Mouse (Mus musculus) hindbrain, embryonic 16.5 days (tissue): ENCODE measurements around the gene Sik2. TPM values are rescaled to one million over a fixed set of nuclear protein-coding genes. Genes with fewer than 3 reads are reported as not detected.

ENCODE experiments used
- ATAC-seq: fragments of 200-750 bp; cut with Nextera tagmentation; 2 replicates; pipeline ENCODE4 v1.8.0; 2017; ENCODE audit warnings: moderate TSS enrichment, moderate library complexity
- H3K27ac ChIP-seq: fragments of 300-500 bp; sonication (generic); 2 replicates; pipeline ENCODE4 v1.5.1; 2014; ENCODE audit warnings: low read depth, mild to moderate bottlenecking, control low read depth, low read length, moderate library complexity
- H3K27me3 ChIP-seq: fragments of 300-500 bp; sonication (generic); replicated peaks from 2 replicates; pipeline ENCODE4 v1.6.1; 2014; ENCODE audit warnings: low read length; ENCODE audit not compliant: control insufficient read depth, insufficient read depth
- H3K36me3 ChIP-seq: fragments of 300-500 bp; sonication (generic); 2 replicates; pipeline ENCODE4 v1.6.1; 2014; ENCODE audit warnings: mild to moderate bottlenecking, low read length, moderate library complexity, mixed read lengths; ENCODE audit not compliant: control insufficient read depth, insufficient read depth
- H3K4me1 ChIP-seq: fragments of 300-500 bp; sonication (generic); 2 replicates; pipeline ENCODE4 v1.6.1; 2014; ENCODE audit warnings: low read depth, low read length; ENCODE audit not compliant: control insufficient read depth, insufficient read depth
- H3K4me2 ChIP-seq: fragments of 300-500 bp; sonication (generic); 2 replicates; pipeline ENCODE4 v1.6.1; 2014; ENCODE audit warnings: mild to moderate bottlenecking, low read length, control low read depth, moderate library complexity
- H3K4me3 ChIP-seq: fragments of 300-500 bp; sonication (generic); 2 replicates; pipeline ENCODE4 v1.5.1; 2014; ENCODE audit warnings: mild to moderate bottlenecking, low read length, control low read depth, moderate library complexity
- H3K9ac ChIP-seq: fragments of 300-500 bp; sonication (generic); 2 replicates; pipeline ENCODE4 v1.6.1; 2014; ENCODE audit warnings: low read depth, mild to moderate bottlenecking, control low read depth, low read length, moderate library complexity
- H3K9me3 ChIP-seq: fragments of 300-500 bp; sonication (generic); 2 replicates; pipeline ENCODE4 v1.6.1; 2014; ENCODE audit warnings: mild to moderate bottlenecking, low read length, moderate library complexity; ENCODE audit not compliant: control insufficient read depth
- WGBS: fragments of 180-500 bp; shearing (Covaris S2); extraction: QIAGEN DNeasy Blood & Tissue Kit; methylation state at CpG from one replicate; pipeline ENCODE4 v1.1.7; 2014; 5-methylcytosine and 5-hydroxymethylcytosine counted together
- polyA plus RNA-seq: library from polyadenylated mRNA; unstranded; fragments of >200 nt; fragmentation: Nextera tagmentation; extraction: Ambion mirVana; gene quantifications from 2 replicates; pipeline ENCODE4 v1.2.1, GENCODE M21; 2015

The Sik2 gene
- polyA plus RNA-seq, 1 experiment from 2014 or later = 15.9 TPM

DNA sequence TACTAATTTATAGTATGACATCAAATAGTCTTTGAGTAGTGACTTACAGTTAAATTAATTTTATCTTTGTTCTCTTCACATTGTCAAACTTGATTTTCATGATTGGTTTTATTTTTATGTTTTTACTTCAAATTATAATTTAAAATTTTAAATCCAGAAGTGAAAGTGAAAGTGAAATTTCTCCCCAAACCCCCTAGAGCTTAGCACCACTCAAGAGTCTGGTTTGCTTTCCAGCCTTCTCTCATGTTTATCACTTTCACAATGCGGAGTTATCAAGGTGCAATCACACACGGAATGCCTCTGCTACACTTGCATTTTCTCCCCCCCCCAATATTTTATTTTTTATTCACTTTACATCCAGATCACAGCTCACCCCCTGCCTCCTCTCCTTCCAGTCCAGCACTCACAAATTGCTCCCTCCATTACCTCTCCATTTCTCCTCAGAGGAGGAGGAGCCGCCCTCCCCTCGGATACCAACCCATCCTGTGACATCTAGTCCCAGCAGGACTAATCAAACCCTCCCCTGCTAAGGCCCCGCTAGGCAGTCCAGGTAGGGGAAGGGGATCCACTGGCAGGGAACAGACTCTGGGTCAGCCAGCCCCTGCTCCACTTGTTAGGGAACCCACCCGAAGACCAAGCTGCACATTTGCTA is 104.6 kb downstream of the Sik2 start:
- Histone ChIP-seq H3K4me1 (no peaks in the 10 kb centered on the region), H3K27me3 (no peaks in the 10 kb centered on the region), H3K4me3 (no peak overlapping the region), H3K36me3 (no peaks in the 10 kb centered on the region; the same call in 1 of the 2 replicates), H3K27ac (no peak overlapping the region), H3K9ac (no peak overlapping the region), H3K9me3 (no peaks in the 10 kb centered on the region), H3K4me2 (no peak overlapping the region)
- no peak for ATAC-seq
- 85% methylated on average over 6 of the region's 6 CpGs for WGBS

- H3K36me3 ChIP-seq = peaks cover 6% of the 10 kb centered on the region
- no peak overlapping the region for H3K4me3 ChIP-seq
- no peaks in the 10 kb centered on the region for H3K27me3 ChIP-seq
- H3K4me2 ChIP-seq = no peak overlapping the region
- H3K9me3 ChIP-seq = no peaks in the 10 kb centered on the region
- ATAC-seq = no peak
- H3K27ac ChIP-seq = no peak overlapping the region
- H3K9ac ChIP-seq = no peak overlapping the region
- no peaks in the 10 kb centered on the region for H3K4me1 ChIP-seq
- 54% methylated on average over 7 of the region's 7 CpGs for WGBS
These were observed 108.6 kb downstream of the Sik2 start for GRCm38 (mm10) chr9:50900026-50900920.

- ATAC-seq = peak; percentile 86
- Histone ChIP-seq H3K27me3 (no peaks in the 10 kb centered on the region), H3K4me2 (no peak overlapping the region), H3K9ac (no peak overlapping the region), H3K36me3 (peaks cover 7% of the 10 kb centered on the region), H3K27ac (no peak overlapping the region), H3K4me1 (no peaks in the 10 kb centered on the region), H3K9me3 (no peaks in the 10 kb centered on the region), H3K4me3 (no peak overlapping the region)
- 70% methylated on average over 4 of the region's 4 CpGs for WGBS
These were observed 115.2 kb downstream of the Sik2 start for GRCm38 (mm10) chr9:50893665-50894064.

DNA sequence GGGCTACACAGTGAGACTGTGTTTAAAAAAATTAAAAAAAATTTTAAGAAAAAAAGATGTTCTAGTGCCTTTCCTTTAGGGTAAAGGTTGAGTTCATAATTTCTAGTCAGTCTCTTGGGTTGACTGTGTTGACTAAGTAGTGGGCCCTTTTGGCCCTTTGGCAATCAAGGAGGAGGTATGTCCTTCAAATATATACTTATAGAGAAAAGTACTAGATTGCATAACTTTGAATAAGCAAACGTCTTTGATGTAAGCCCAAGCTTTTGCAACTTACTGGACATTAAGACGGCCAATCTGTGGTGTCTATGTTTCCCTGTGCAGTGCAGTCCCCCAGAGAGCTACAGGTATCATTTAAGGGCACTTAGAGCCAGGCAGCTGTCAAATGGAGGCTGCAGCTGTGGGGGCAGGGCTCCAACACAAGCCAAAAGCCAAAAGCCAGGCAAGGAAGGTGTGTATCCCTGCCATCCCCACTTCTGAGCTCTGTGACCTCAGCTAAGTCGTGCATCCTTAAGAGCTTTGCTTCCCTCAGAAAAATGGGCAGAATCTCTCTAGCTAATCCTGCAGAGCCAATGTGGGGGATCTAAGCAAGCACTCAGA is 118.3 kb downstream of the Sik2 start:
- Histone ChIP-seq H3K27me3 (no peaks in the 10 kb centered on the region), H3K27ac (no peak overlapping the region), H3K4me2 (no peak overlapping the region), H3K9ac (no peak overlapping the region), H3K36me3 (peaks cover 2% of the 10 kb centered on the region), H3K9me3 (no peaks in the 10 kb centered on the region), H3K4me3 (no peak overlapping the region), H3K4me1 (peaks cover 8% of the 10 kb centered on the region)
- WGBS = 93% methylated on average over 3 of the region's 3 CpGs
- ATAC-seq = no peak

DNA sequence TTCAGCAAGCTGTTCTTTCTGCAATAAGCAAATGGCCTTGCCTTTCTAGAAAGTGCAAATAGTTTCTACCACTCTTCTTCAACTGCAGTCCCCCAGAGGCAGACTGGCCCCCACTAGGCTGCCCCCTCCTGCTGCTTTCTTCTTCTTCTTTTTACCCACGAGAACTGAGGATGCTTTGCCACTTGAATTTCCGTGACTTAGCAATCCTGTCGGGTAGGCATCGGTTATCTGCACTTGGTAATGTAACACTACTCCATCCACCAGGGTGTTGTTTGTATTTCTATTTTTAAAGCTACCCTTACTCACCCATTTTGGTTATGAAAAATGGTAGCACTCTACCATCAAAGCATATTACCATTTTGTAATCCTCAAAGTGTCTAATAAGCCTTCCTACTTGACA is 118.9 kb downstream of the Sik2 start:
- Histone ChIP-seq H3K4me2 (no peak overlapping the region), H3K9me3 (no peaks in the 10 kb centered on the region), H3K4me3 (no peak overlapping the region), H3K27me3 (no peaks in the 10 kb centered on the region), H3K9ac (no peak overlapping the region), H3K27ac (no peak overlapping the region), H3K4me1 (peaks cover 13% of the 10 kb centered on the region), H3K36me3 (no peaks in the 10 kb centered on the region; the same call in 1 of the 2 replicates)
- ATAC-seq = no peak
- 80% methylated on average over 4 of the region's 4 CpGs for WGBS

- peaks cover 16% of the 10 kb centered on the region for H3K4me1 ChIP-seq
- ATAC-seq = no peak
- H3K4me3 ChIP-seq = no peak overlapping the region
- H3K9me3 ChIP-seq = no peaks in the 10 kb centered on the region
- H3K27ac ChIP-seq = no peak overlapping the region
- no peaks in the 10 kb centered on the region for H3K27me3 ChIP-seq
- 87% methylated on average over 6 of the region's 6 CpGs for WGBS
- H3K9ac ChIP-seq = no peak overlapping the region
- no peaks in the 10 kb centered on the region; the same call in 1 of the 2 replicates for H3K36me3 ChIP-seq
- no peak overlapping the region for H3K4me2 ChIP-seq
These were observed 119.7 kb downstream of the Sik2 start for GRCm38 (mm10) chr9:50889211-50889610.

DNA sequence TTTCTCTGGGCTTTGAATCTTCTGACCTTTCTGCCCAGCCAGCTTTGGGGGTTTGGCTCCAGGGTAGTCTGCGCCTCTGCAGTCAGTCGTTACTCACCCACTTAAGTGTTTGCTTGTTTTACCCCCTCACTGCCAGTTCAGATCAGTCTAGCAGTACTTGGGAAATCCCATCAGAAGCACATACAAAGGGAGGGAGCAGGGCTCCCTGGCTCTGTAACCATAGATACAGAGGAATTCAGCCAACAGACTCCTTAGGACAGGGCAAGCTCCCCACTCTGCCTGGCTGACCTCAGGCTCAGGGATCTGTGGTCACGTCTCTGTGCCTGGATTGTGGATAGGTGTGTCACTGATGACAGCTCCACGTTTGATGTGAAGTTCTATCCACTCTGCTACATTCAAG is 121.5 kb downstream of the Sik2 start:
- H3K9ac ChIP-seq = no peak overlapping the region
- peak; percentile 60; the same call in 1 of the 2 replicates for ATAC-seq
- no peak overlapping the region for H3K4me2 ChIP-seq
- H3K36me3 ChIP-seq = no peaks in the 10 kb centered on the region; the same call in 1 of the 2 replicates
- peaks cover 16% of the 10 kb centered on the region for H3K4me1 ChIP-seq
- H3K27me3 ChIP-seq = no peaks in the 10 kb centered on the region
- H3K9me3 ChIP-seq = no peaks in the 10 kb centered on the region
- whole genome bisulfite sequencing = 51% methylated on average over 4 of the region's 4 CpGs
- no peak overlapping the region for H3K4me3 ChIP-seq
- H3K27ac ChIP-seq = no peak overlapping the region

GRCm38 (mm10) chr9:50886870-50887269 is 122.0 kb downstream of the Sik2 start:
- Histone ChIP-seq H3K9ac (no peak overlapping the region), H3K4me3 (no peak overlapping the region), H3K27me3 (no peaks in the 10 kb centered on the region), H3K36me3 (no peaks in the 10 kb centered on the region), H3K4me1 (peaks cover 16% of the 10 kb centered on the region), H3K4me2 (no peak overlapping the region), H3K27ac (no peak overlapping the region), H3K9me3 (no peaks in the 10 kb centered on the region)
- 100% methylated on average over 1 of the region's 1 CpGs for WGBS
- ATAC-seq = no peak

DNA sequence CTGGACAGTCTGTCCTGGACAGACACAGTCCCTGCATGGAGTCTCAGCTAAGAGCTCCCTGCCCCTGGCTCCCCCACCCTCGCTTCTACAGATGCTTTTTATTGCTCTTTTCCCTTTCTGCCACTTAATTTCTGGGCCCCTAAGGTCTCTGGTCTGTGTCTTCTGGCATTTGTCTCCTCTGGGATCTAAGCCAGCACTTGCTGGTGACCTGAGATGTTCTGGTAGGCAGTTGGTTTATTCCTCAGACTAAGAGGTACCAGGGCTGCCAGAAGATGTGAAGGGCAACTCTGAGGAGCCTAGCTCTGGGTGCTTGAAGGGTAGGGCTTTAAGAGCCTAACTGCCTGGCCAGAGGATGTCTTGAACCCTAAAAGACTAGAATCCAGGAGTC is 123.3 kb downstream of the Sik2 start:
- H3K4me2 ChIP-seq = no peak overlapping the region
- no peak overlapping the region for H3K4me3 ChIP-seq
- peaks cover 16% of the 10 kb centered on the region for H3K4me1 ChIP-seq
- H3K27ac ChIP-seq = 0 out of 2 replicates have a peak overlapping the region, but pooled peaks have one; percentile 29
- WGBS = 72% methylated on average over 1 of the region's 1 CpGs
- H3K36me3 ChIP-seq = peaks cover 3% of the 10 kb centered on the region
- ATAC-seq = no peak
- no peaks in the 10 kb centered on the region for H3K9me3 ChIP-seq
- H3K27me3 ChIP-seq = no peaks in the 10 kb centered on the region
- no peak overlapping the region for H3K9ac ChIP-seq
